Mouse (Mus musculus) liver, adult (tissue): ENCODE data around the gene Eif4g3.

Experiments used
- GATA4 ChIP-seq: IDR thresholded peaks from 2 replicates; pipeline ENCODE4 v1.6.1; 2014; ENCODE audit warnings: mild to moderate bottlenecking, low read length; ENCODE audit not compliant: insufficient replicate concordance

Gene Eif4g3

GRCm38 (mm10) chr4:138066421-138066820 lies 73.6 kb downstream of the Eif4g3 start:
- TF ChIP-seq GATA4: no peak

DNA sequence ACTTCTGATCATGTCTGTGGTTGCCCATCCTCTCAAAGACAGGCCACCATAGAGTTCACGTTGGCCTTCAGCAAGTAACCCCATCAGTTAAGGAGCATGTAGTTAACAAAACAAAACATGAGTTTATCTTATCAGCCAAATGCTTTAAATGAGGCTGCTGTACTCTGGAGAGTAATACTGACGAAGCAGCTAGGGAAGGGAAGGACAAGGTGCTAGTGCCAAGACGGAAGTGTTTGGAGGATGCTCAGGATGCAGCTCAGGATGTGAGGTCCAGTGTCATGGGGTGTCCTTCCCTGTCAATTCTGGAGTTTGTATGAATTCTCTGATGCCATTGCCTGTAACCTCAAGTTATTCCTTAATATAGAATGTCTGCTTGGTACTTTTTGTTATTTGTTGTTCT lies 75.0 kb downstream of the Eif4g3 start:
- peak; percentile 92; the same call in 1 of the 2 replicates for TF ChIP-seq GATA4

DNA sequence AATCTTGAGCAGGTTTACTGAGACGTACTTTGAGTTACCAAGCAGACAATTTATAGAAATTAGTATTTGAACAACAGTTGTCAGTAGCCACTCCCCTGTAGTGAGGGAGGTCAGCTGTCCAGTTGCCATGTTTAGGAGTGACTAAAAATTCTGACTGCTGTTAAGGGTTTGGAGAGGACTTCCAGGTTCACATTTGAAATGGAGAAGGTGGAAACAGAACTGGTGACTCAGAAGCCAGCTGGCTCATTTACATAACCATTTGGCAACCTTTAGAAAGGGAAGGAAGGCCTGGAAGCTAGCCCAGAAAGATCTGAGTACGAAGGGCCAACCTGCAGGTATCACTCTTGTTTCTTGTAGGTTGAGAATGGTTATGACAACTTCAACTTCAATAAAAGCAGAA lies 75.8 kb downstream of the Eif4g3 start:
- no peak for TF ChIP-seq GATA4

DNA sequence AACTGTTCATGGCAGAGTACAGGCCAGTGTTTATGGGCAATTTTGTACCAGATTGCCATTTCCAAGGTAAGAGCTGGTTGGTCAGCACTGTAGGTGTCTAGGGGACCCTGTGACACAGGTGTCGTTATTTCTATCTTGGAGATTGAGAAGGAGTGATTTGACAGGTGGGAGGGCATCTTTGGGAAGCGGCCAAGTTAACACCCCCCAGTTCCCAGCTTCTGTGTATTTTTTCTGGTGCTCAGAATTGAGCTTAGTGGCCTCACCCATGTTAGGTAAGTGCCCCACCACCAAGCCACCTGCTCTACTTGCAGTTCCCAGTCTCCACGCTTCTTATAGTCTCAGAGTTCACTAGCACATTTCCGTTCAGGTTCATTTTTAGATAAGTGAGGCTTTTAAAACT lies 76.5 kb downstream of the Eif4g3 start:
- TF ChIP-seq GATA4: no peak

DNA sequence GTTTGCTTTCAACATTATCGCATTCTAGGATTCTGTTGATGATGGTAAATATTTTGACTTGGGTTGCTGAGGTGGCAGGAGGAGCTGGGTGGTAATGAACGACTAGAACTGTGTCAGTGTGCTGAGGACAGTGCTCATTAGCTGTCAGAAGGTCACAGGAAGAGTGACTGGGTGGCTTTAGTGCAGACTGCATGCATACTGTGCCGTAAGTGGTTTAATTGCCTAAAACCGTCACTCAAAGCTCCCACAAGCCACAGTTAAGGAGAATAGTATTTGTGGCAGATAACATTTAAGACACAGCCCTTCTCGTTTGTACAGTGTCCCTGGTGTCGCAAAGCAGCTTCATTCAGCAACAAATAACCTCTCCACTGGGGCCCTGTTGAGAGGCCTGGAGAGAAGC lies 78.7 kb downstream of the Eif4g3 start:
- no peak for TF ChIP-seq GATA4

- no peak for TF ChIP-seq GATA4
These were observed 80.3 kb downstream of the Eif4g3 start for GRCm38 (mm10) chr4:138073086-138073485.

DNA sequence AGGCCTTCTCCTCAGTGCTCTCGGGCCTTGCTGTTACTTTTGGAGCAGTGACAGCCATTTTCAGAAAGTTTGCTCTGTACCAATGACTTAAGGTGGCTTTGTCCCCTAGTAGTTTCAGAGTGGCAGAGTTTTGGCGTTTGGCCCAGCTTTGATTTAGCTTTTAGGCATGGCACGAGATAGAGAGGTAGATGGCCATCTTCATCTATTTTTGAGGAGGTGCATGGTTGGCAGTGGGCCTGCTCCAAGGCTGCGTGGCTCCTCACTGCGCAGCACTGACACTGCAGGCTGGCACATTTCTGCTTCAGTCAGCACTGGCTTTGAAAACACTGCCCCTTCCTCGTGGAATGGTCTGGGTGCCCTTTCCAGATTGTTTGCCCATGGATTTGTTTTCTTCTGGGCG lies 80.7 kb downstream of the Eif4g3 start:
- TF ChIP-seq GATA4: no peak

- no peak for TF ChIP-seq GATA4
These were observed 82.2 kb downstream of the Eif4g3 start for GRCm38 (mm10) chr4:138074896-138075584.

GRCm38 (mm10) chr4:138077663-138078295 lies 85.0 kb downstream of the Eif4g3 start:
- no peak for TF ChIP-seq GATA4

GRCm38 (mm10) chr4:138079234-138079633 lies 86.4 kb downstream of the Eif4g3 start:
- TF ChIP-seq GATA4: no peak

DNA sequence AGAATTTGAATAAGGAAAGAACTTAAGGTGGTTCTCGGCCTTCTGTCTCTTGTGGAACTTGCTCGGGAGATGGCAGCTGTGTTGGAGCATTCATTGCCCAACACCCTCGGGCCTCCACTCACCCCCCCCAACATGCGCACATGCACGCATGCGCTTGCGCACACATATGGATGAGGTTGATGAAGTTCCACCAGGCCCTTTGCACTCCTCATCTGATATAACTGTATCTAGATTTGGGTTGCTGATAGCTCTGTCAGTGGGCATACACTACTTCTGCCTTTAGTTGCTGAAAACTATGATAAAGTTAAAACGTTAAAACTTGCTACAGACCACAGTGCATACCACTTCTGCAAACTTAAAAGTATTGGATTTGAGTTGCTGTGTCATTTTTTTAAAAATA lies 89.6 kb downstream of the Eif4g3 start:
- TF ChIP-seq GATA4: no peak

GRCm38 (mm10) chr4:138084103-138084502 lies 91.3 kb downstream of the Eif4g3 start:
- TF ChIP-seq GATA4: no peak

- no peak for TF ChIP-seq GATA4
These were observed 92.2 kb downstream of the Eif4g3 start for GRCm38 (mm10) chr4:138084851-138085573.

DNA sequence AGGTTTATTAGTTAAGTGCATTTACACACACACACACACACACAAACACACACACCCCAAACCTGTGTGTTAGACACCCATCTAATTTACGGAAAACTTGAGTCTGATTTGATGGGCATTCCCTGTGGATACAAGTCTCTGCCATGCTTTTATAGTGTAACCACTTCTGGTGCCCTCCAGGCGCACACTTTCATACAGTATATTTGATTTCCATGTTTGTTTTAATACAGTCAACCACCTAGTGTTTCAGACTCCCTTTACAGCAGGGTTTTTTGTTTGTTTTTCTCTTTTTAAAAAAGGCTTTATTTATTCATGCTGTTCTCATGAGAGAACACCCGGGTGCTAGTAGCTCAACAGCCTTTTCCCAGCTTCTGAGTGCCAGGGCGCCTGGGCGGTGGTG lies 94.1 kb downstream of the Eif4g3 start:
- TF ChIP-seq GATA4: no peak

GRCm38 (mm10) chr4:138089512-138089911 lies 96.7 kb downstream of the Eif4g3 start:
- no peak for TF ChIP-seq GATA4

DNA sequence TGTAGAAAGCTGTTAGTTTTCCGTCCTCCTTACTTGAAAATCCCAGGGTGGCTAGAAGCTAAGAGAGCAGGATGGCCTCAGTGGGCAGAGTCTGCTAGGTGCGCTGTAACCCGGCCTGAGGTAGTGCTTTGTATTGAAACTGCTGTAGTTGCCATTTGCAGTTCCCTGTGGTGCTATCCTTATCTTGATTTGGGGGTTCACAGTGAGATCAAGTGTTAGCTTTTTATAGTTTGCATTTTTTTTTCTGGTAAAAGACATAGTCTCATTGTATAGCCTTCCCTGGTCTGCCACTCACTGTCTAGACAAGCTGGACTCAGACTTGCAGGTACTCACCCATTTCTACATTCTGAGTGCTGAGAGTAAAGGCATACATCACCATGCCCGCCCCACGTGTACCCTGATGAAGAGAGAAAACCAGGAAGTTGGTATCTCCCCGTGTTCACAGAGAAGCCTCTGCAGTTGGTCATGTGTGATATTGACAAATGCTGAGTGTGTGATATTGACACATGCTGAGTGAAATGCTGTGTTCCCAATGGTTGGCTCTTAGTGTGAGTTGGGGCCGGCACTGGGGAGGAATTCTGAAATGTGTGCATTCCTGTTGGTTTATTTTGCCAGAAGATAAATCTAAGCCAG lies 98.9 kb downstream of the Eif4g3 start:
- no peak for TF ChIP-seq GATA4
